Mouse (Mus musculus) C2C12 (cell line): ENCODE measurements at regions not wholly inside any gene's neighbourhood (a gene's known extent, or its start where the extent isn't known, plus 50 kb on each side); places are given as distances from the start of the nearest gene placed in this dataset.

Experiments
- H3K27me3 ChIP-seq: one replicate; pipeline ENCODE4 v1.6.1; 2011; ENCODE audit not compliant: control insufficient read depth, insufficient read depth, insufficient read length
- H3K36me3 ChIP-seq: one replicate; pipeline ENCODE4 v1.6.1; 2011; ENCODE audit not compliant: control insufficient read depth, insufficient read depth
- H3K4me3 ChIP-seq: one replicate; pipeline ENCODE4 v1.5.1; 2011; ENCODE audit warnings: mild to moderate bottlenecking, control low read depth; ENCODE audit not compliant: poor library complexity, insufficient read depth, severe bottlenecking
- H3K79me2 ChIP-seq: one replicate; pipeline ENCODE4 v1.6.1; 2011; ENCODE audit not compliant: control insufficient read depth, insufficient read depth
- H3K79me3 ChIP-seq: one replicate; pipeline ENCODE4 v1.6.1; 2011; ENCODE audit warnings: low read depth, control low read depth
- H3ac ChIP-seq: one replicate; pipeline ENCODE3; 2011; ENCODE audit warnings: low read depth; ENCODE audit not compliant: control insufficient read depth, insufficient read length
- CEBPB ChIP-seq: IDR thresholded peaks from one replicate; pipeline ENCODE4 v1.6.1; 2011; ENCODE audit warnings: low read depth, mild to moderate bottlenecking, control low read depth, moderate library complexity
- CTCF ChIP-seq: IDR thresholded peaks from one replicate; pipeline ENCODE4 v1.5.1; 2011; ENCODE audit not compliant: control insufficient read depth, insufficient read depth, insufficient read length
- FOSL1 ChIP-seq: IDR thresholded peaks from one replicate; pipeline ENCODE4 v1.8.0; 2011; ENCODE audit warnings: mild to moderate bottlenecking, low read length; ENCODE audit not compliant: poor library complexity, insufficient read depth, severe bottlenecking
- MAX ChIP-seq: IDR thresholded peaks from one replicate; pipeline ENCODE4 v1.6.1; 2011; ENCODE audit warnings: mild to moderate bottlenecking, control low read depth
- MYOD1 ChIP-seq: IDR thresholded peaks from one replicate; pipeline ENCODE4 v1.6.1; 2011; ENCODE audit warnings: low read depth; ENCODE audit not compliant: control insufficient read depth, insufficient read length
- MYOG ChIP-seq: IDR thresholded peaks from one replicate; pipeline ENCODE4 v1.6.1; 2011; ENCODE audit not compliant: control insufficient read depth, insufficient read length; ENCODE audit errors: extremely low read depth
- USF1 ChIP-seq: IDR thresholded peaks from one replicate; pipeline ENCODE4 v1.6.1; 2011; ENCODE audit warnings: low read depth, mild to moderate bottlenecking, control low read depth, moderate library complexity

- H3K79me3 ChIP-seq = no peaks in the 10 kb centered on the region
- H3K79me2 ChIP-seq = no peaks in the 10 kb centered on the region
- no peak overlapping the region for H3K4me3 ChIP-seq
- no peak overlapping the region for H3ac ChIP-seq
- H3K27me3 ChIP-seq = no peaks in the 10 kb centered on the region
- no peak for TF ChIP-seq MAX
- no peak for TF ChIP-seq CEBPB
- TF ChIP-seq CTCF = no peak
- no peak for TF ChIP-seq MYOG
- TF ChIP-seq USF1 = no peak
- no peak for TF ChIP-seq FOSL1
- no peak for TF ChIP-seq MYOD1
- no peaks in the 10 kb centered on the region for H3K36me3 ChIP-seq
Observed at GRCm38 (mm10) chr9:113459885-113460284, 248.2 kb downstream of the Pdcd6ip start.

GRCm38 (mm10) chr9:113459221-113459620 lies 248.8 kb downstream of the Pdcd6ip start:
- Histone ChIP-seq H3K36me3 (no peaks in the 10 kb centered on the region), H3K27me3 (no peaks in the 10 kb centered on the region), H3K4me3 (no peak overlapping the region), H3ac (no peak overlapping the region), H3K79me2 (no peaks in the 10 kb centered on the region), H3K79me3 (no peaks in the 10 kb centered on the region)
- no peak for TF ChIP-seq CTCF
- no peak for TF ChIP-seq MAX
- no peak for TF ChIP-seq CEBPB
- TF ChIP-seq FOSL1 = no peak

- Histone ChIP-seq H3ac (no peak overlapping the region), H3K79me2 (no peaks in the 10 kb centered on the region), H3K36me3 (no peaks in the 10 kb centered on the region), H3K79me3 (no peaks in the 10 kb centered on the region), H3K4me3 (no peak overlapping the region), H3K27me3 (no peaks in the 10 kb centered on the region)
- TF ChIP-seq MAX (no peak), MYOD1 (no peak), MYOG (no peak), USF1 (no peak), FOSL1 (no peak), CEBPB (no peak)
Observed at GRCm38 (mm10) chr9:113458741-113459154, 249.3 kb downstream of the Pdcd6ip start.

- Histone ChIP-seq H3K4me3 (no peak overlapping the region), H3K79me2 (no peaks in the 10 kb centered on the region), H3K27me3 (no peaks in the 10 kb centered on the region), H3K79me3 (no peaks in the 10 kb centered on the region), H3ac (no peak overlapping the region), H3K36me3 (no peaks in the 10 kb centered on the region)
- TF ChIP-seq CEBPB (no peak), FOSL1 (peak; percentile 46), USF1 (peak; percentile 36), MAX (no peak), MYOG (no peak), CTCF (no peak), MYOD1 (no peak)
Observed at GRCm38 (mm10) chr9:113457169-113457850, 250.7 kb downstream of the Pdcd6ip start.

GRCm38 (mm10) chr9:113455577-113455976 lies 252.5 kb downstream of the Pdcd6ip start:
- no peaks in the 10 kb centered on the region for H3K79me2 ChIP-seq
- H3K27me3 ChIP-seq = no peaks in the 10 kb centered on the region
- no peaks in the 10 kb centered on the region for H3K79me3 ChIP-seq
- no peak overlapping the region for H3ac ChIP-seq
- TF ChIP-seq CEBPB (no peak), MAX (no peak), MYOG (no peak), USF1 (no peak), MYOD1 (no peak), CTCF (no peak), FOSL1 (no peak)
- no peaks in the 10 kb centered on the region for H3K36me3 ChIP-seq
- no peak overlapping the region for H3K4me3 ChIP-seq

- Histone ChIP-seq H3K79me2 (no peaks in the 10 kb centered on the region), H3K36me3 (no peaks in the 10 kb centered on the region), H3K79me3 (no peaks in the 10 kb centered on the region), H3K27me3 (no peaks in the 10 kb centered on the region), H3ac (no peak overlapping the region), H3K4me3 (no peak overlapping the region)
- no peak for TF ChIP-seq MAX
- no peak for TF ChIP-seq FOSL1
- TF ChIP-seq MYOD1 = no peak
- no peak for TF ChIP-seq USF1
- TF ChIP-seq CTCF = no peak
- no peak for TF ChIP-seq CEBPB
- no peak for TF ChIP-seq MYOG
Observed at GRCm38 (mm10) chr9:113453231-113453630, 254.8 kb downstream of the Pdcd6ip start.
